Mouse (Mus musculus) macrophage (primary cell): ENCODE data around the gene P2rx4. TPM values are rescaled to one million over a fixed set of nuclear protein-coding genes. Genes with fewer than 3 reads are reported as not detected.

Source experiments
- H3K27ac ChIP-seq: fragments of 350-480 bp; formaldehyde crosslinking; 2 replicates; pipeline ENCODE4 v1.9.0; 2021
- H3K36me3 ChIP-seq: fragments of 350-480 bp; formaldehyde crosslinking; 2 replicates; pipeline ENCODE4 v1.9.0; 2021; ENCODE audit errors: inconsistent target
- H3K4me3 ChIP-seq: fragments of 350-480 bp; formaldehyde crosslinking; 2 replicates; pipeline ENCODE4 v1.9.0; 2021; ENCODE audit errors: inconsistent target
- H3K79me2 ChIP-seq: fragments of 350-480 bp; formaldehyde crosslinking; 2 replicates; pipeline ENCODE4 v1.9.0; 2021; ENCODE audit errors: inconsistent target
- WGBS: methylation state at CpG from one replicate; pipeline ENCODE4 v1.1.7; 2026; ENCODE audit warnings: inconsistent platforms; ENCODE audit not compliant: missing documents; 5-methylcytosine and 5-hydroxymethylcytosine counted together
- polyA plus RNA-seq: library from polyadenylated mRNA; stranded (reverse); fragments of 250-400 nt; gene quantifications from 3 replicates; pipeline ENCODE4 v1.2.4, GENCODE M21; 2018; ENCODE audit warnings: inconsistent platforms

Gene P2rx4
- polyA plus RNA-seq, 1 experiment from 2014 or later, result 517 TPM

DNA sequence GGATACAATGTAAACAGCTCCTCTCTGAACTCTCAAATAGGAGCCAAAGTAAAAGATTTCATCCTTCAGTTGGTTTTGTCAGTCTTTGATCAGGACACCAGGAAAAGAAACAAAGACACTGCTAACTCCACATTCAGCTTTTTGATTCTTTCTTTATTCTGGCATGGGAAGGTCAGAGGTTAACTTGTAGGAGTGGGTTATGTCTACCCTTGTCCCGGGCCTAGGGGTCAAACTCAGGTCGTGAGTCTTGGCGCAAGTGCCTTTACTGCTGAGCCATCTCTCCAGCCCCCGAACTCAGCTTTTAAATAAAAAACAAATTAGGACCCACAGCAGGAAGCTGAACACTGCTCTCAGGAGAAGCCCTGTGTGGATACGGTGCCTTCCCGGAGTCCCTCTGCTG, 48.8 kb downstream of the P2rx4 start:
- 96% methylated on average over 6 of the region's 6 CpGs for WGBS
- no peak overlapping the region for H3K27ac ChIP-seq
- H3K79me2 ChIP-seq, result peaks cover 15% of the 10 kb centered on the region; the same call in 1 of the 2 replicates
- H3K36me3 ChIP-seq, result peaks cover 72% of the 10 kb centered on the region
- H3K4me3 ChIP-seq, result no peak overlapping the region

DNA sequence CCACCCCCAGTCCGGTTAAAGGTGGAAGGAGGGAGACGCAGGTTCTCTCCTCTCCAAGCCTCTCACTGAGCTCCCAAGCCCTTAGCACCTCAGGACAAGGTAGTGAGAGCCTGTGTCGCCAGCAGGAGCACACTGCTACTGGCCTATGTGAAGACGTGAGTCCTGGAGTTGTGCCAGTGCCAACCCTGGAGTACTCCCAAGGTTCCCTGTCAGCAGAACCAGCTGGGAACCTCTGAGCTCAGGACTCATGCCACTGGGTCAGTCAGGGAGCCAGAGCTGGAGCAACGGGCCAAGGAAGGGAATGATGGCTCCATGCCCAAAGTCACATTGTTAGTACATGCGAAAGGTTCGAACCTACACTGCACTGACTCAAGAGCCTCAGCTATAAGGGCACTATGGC, 49.3 kb downstream of the P2rx4 start:
- WGBS, result 97% methylated on average over 7 of the region's 7 CpGs
- Histone ChIP-seq H3K4me3 (no peak overlapping the region), H3K79me2 (peaks cover 20% of the 10 kb centered on the region; the same call in 1 of the 2 replicates), H3K36me3 (peaks cover 67% of the 10 kb centered on the region), H3K27ac (no peak overlapping the region)

DNA sequence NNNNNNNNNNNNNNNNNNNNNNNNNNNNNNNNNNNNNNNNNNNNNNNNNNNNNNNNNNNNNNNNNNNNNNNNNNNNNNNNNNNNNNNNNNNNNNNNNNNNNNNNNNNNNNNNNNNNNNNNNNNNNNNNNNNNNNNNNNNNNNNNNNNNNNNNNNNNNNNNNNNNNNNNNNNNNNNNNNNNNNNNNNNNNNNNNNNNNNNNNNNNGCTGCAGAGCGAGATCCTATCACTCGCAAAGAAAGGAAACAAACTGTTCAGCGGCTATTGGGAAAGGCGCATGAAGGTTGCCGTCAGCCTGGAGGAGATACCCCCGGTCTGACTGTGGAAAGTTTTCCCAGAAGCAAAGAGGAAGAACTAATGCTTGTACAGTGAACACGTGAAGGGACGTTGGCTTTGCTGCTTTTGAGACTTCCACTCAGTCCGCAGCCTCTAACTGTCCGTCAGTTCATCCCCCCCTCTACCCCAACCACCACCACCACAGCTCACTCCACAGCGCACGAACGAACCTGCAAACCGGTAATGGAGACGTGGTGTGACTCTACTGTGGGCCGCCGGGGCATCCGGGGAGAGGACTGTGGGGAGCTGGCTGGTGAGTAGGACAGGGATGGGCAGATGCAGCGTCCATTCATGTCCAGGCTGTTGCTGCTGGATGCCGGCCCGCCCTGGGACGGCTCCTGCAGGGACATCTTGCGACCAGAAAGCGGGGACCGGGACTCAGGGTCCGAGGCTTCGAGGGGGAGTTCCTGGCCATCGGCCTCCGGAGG, 56.1 kb downstream of the P2rx4 start:
- 80% methylated on average over 29 of the region's 29 CpGs for WGBS
- Histone ChIP-seq H3K79me2 (peaks cover 79% of the 10 kb centered on the region), H3K4me3 (no peak overlapping the region), H3K36me3 (peaks cover 15% of the 10 kb centered on the region; the same call in 1 of the 2 replicates), H3K27ac (no peak overlapping the region)

DNA sequence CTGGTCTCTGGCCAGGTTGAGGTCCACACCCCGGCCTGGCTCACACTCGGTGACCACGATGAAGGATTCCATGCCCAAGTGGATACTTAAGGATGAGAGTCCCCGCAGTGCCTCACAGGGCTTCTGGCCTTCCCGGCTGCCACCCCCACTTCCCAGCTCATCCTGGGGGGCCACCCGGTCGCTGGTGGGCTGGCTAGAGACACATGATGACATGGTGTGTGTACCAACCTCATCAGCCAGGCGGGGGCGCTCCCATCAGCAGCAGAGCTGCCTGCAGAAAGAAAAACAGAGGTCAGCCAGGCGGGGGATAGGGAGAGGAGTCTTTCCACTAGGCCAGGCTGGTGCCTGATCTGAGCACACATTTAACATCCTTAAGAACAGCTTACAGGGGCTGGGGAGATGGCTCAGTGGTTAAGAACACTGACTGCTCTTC, 56.7 kb downstream of the P2rx4 start:
- H3K36me3 ChIP-seq, result peaks cover 9% of the 10 kb centered on the region; the same call in 1 of the 2 replicates
- H3K79me2 ChIP-seq, result peaks cover 85% of the 10 kb centered on the region
- no peak overlapping the region for H3K4me3 ChIP-seq
- 84% methylated on average over 10 of the region's 10 CpGs for WGBS
- H3K27ac ChIP-seq, result no peak overlapping the region

DNA sequence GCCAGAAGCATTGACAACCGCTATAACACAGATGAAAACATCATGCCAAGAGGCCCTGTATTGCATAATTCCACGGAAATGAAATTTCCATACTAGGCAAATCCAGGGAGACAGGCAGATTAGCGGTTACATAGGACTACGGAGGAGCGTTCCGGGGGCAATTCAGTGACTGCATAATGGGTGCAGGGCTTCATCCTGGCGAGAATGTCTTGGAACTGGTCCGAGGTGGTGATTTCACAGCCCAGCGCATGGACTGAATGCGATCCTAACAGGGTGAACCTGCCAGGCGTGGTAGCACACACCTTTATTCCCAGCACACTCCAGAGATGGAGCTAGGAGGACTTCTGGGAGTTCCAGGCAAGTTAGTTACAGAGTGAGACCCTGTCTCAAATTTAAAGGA, 59.9 kb downstream of the P2rx4 start:
- 91% methylated on average over 11 of the region's 11 CpGs for WGBS
- Histone ChIP-seq H3K27ac (no peak overlapping the region), H3K36me3 (peaks cover 4% of the 10 kb centered on the region; the same call in 1 of the 2 replicates), H3K4me3 (no peak overlapping the region), H3K79me2 (peaks cover 93% of the 10 kb centered on the region)

DNA sequence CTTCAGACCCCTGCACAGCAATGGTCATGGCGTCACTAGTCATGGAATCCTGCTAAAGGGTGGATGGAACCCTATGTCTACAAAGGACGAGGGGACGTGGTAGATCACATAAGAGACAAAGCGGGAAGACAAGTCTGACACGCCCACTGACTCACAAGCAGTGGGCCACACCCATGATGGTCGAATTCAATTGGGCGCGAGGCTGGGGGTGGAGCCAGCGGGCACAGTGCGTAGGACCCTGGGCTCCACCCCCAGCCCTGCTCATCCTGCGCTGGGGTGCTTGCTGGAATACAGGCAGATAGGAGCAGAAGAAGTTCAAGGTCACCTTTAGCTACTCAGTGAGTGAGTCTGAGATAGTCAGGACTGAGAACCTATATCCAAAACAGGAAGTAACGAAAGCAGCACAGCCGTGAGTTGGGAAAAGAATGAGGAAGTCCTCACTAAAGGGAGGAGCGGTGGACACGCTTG, 61.8 kb downstream of the P2rx4 start:
- Histone ChIP-seq H3K79me2 (peaks cover 98% of the 10 kb centered on the region), H3K27ac (peak overlapping the region; percentile 97), H3K4me3 (no peak overlapping the region), H3K36me3 (no peaks in the 10 kb centered on the region)
- 40% methylated on average over 15 of the region's 15 CpGs for WGBS

DNA sequence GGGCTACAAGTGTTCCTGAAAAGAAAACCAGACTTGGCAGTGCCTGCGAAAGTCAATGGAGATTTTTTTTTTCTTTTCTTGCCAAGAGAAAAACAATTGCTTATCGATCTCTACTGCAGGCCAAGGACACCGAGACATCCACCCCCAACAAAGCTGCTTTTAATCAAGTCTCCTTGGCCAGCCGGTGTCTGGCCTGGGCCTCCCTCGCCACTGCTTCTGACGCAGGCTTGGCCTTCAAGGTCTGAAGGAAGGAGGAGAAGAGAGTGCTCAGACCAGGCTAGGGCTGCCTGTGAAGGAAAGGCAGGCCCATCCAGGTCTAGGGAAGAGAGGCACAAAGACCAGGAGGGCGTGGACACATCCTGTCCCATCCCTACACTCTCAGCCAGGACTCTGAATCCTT, 63.0 kb downstream of the P2rx4 start:
- Histone ChIP-seq H3K27ac (peak overlapping the region; percentile 97), H3K79me2 (peaks cover 98% of the 10 kb centered on the region), H3K36me3 (no peaks in the 10 kb centered on the region), H3K4me3 (peak overlapping the region; percentile 2; the same call in 1 of the 2 replicates)
- 34% methylated on average over 7 of the region's 7 CpGs for WGBS

DNA sequence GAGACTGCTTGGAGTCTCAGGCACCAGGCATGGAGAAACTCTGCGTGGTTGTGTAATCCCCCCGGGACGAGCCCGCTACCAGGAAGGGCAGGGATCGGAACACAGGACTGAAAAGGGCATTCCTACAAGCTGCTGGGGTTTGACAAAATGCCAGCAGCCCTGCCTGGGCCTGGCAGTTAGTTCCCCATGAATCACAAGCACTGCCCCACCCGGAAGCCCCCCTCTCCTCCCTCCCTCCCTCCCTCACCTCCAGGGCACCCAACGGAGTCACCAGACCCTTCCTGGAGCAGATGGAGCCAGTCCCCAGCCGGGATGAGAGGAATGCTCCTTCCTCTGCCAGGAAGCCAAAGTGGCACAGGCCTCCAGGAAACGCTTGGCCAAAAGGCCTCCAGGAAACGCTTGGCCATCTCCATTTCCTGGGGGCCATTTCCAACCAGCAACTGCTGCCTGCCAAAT, 63.5 kb downstream of the P2rx4 start:
- Histone ChIP-seq H3K4me3 (peak overlapping the region; percentile 2; the same call in 1 of the 2 replicates), H3K36me3 (no peaks in the 10 kb centered on the region), H3K27ac (peak overlapping the region; percentile 97), H3K79me2 (peaks cover 98% of the 10 kb centered on the region)
- WGBS, result 2% methylated on average over 10 of the region's 10 CpGs

DNA sequence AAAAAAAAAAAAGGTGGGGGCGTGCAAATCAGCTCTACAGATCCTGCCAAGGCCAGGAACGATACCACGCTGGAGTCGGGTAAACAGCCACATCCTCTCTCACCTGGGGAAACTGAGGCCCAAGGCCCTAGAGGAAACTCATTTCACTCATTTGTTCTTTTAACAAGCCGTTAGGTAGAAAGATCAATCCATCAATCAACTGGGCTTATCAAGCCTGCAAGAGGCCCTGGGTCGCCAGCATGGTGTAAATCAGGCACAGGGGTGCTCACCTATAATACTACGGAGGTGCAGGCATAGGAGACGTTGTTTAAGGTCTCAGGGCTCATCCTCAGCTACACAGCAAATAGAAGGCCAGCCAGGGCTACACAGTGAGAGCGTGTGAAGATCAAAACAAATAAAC, 64.1 kb downstream of the P2rx4 start:
- WGBS, result 36% methylated on average over 7 of the region's 9 CpGs
- peaks cover 98% of the 10 kb centered on the region for H3K79me2 ChIP-seq
- no peaks in the 10 kb centered on the region for H3K36me3 ChIP-seq
- peak overlapping the region; percentile 97 for H3K27ac ChIP-seq
- H3K4me3 ChIP-seq, result peak overlapping the region; percentile 2; the same call in 1 of the 2 replicates

DNA sequence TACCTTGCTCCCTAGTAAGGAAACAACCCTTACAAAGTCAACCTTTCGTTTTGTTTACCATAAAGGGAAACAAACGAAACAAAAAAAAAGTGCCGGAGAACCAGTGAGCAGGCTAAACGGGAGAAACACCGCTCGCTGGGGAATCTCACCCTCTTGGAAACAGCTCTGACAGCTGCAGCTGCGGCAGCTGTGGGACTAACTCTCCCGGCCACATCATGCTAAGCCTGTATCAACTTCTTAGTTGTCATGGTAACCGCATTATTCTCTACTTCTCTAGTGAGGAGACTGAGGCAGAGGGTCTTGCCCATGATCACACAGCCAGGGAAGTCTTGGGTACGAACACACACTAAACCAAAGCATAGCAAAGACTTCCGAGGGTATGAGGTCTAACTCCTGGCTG, 66.4 kb downstream of the P2rx4 start:
- no peak overlapping the region for H3K4me3 ChIP-seq
- H3K27ac ChIP-seq, result no peak overlapping the region
- H3K79me2 ChIP-seq, result peaks cover 98% of the 10 kb centered on the region
- no peaks in the 10 kb centered on the region for H3K36me3 ChIP-seq
- 85% methylated on average over 11 of the region's 11 CpGs for WGBS

DNA sequence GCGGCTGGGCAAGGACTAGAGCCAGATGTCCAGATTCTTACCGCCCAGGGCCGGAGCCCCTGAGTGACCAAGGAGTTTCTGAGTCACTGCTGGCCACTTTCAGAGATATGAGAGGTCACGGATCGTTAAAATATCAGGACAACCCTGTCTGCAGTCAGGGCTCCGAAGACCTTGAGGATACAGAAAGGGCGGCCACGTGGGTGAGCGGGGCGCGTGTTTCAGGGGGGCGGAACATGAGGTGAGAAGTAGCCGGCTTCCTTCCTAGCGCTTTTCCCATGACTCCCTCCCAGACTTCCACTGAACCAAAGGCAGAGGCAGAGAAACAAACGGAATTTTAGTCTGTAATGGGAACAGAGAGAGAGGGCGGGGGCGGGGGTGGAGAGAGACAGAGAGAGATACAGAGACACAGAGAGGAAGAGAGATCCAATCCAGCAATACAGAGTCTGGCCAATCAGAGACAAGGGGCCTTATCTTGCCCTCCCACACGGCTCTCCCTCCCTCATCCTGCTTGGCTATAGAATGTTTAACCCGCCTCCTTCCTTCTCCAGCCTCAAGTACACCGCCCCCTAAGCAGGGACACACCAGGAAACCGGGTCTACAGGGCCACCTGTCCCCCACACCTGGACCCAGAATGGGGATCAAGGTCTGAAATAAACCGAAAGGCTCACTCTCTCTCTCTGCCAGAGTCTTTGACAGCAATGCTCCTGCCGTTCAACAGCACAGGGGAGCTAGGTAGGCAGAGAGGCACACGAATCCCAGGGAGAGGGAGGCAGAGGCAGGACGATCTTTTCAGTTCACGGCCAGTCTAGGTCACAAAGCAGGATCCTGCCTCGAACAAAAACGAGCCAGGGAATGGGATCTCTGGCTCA, 67.6 kb downstream of the P2rx4 start:
- H3K79me2 ChIP-seq, result peaks cover 86% of the 10 kb centered on the region
- 73% methylated on average over 27 of the region's 28 CpGs for WGBS
- no peak overlapping the region for H3K27ac ChIP-seq
- H3K36me3 ChIP-seq, result no peaks in the 10 kb centered on the region
- H3K4me3 ChIP-seq, result no peak overlapping the region

DNA sequence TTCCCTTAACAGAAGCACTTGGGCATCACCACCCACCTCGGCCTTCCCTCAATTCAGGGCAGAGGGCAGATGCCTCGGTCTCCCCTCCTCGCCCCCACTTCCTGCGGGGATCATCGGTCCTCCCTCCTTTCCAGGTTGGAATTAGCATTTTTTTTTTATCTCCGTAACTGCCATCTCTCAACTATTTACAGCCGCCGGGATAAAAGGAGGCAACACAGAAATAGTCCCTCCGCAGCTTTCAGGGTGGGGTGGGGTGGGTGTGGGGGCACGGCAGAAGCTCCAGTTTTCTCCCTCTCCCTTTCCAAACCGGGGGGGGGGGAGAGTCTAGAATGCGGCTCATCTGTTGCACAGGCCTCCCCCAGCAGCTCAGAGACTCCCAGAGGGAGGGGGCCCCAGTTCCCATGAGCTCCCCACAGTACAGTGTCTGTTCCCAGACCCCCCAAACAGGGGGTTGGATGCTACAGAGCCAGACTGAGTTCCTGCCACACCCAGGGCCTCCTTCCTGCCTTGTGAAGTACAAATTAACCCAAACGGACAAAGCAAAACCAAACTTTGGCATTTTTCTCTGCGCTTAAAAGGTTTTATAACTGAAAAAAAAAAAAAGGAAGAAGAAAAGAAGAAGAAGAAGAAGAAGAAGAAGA, 68.4 kb downstream of the P2rx4 start:
- Histone ChIP-seq H3K4me3 (no peak overlapping the region), H3K79me2 (peaks cover 79% of the 10 kb centered on the region), H3K36me3 (no peaks in the 10 kb centered on the region), H3K27ac (no peak overlapping the region)
- WGBS, result 81% methylated on average over 10 of the region's 14 CpGs

DNA sequence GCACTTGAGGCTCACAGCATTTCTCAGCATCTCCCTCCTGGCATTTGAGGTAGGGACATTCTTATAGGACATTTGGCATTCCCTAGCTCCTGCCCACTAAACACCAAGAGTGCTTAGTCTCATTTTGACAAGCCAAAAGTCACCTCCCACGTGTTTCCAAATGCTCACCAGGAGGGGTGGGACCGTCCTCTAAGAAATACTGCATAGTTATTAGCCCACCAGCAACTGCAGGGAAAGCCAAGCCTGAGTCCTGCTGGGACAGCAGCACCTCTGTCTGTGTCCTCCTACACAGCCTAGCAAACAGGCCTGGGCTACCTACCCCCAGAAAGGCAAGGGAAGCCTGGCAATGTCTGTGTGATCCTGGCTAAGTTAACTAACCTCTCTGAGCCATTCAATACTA, 70.0 kb downstream of the P2rx4 start:
- no peak overlapping the region for H3K4me3 ChIP-seq
- H3K27ac ChIP-seq, result no peak overlapping the region
- peaks cover 65% of the 10 kb centered on the region for H3K79me2 ChIP-seq
- H3K36me3 ChIP-seq, result no peaks in the 10 kb centered on the region
- WGBS, result 73% methylated on average over 2 of the region's 2 CpGs
